Mouse (Mus musculus): ENCODE data around the gene Taf3. TPM values are rescaled to one million over a fixed set of nuclear protein-coding genes. Genes with fewer than 3 reads are reported as not detected.

Gene Taf3
- polyA plus RNA-seq, 1 experiment from 2014 or later, result 11.9 TPM

- H3K4me2 ChIP-seq, result peak overlapping the region; percentile 90
- WGBS (ENCODE audit: insufficient replicate concordance), result 1% methylated on average over 31 of the region's 31 CpGs
- peak overlapping the region; percentile 69 for H3K9ac ChIP-seq (ENCODE audit: low read depth, low read length)
- H3K27me3 ChIP-seq (ENCODE audit: control insufficient read depth, insufficient read depth, low read length), result peaks cover 58% of the 10 kb centered on the region
- ATAC-seq (replicated peaks; ENCODE audit: insufficient number of reproducible peaks, low FRiP score, low TSS enrichment), result no peak
- no peaks in the 10 kb centered on the region for H3K9me3 ChIP-seq (replicated peaks; ENCODE audit: control insufficient read depth, low read length)
- peaks cover 24% of the 10 kb centered on the region for H3K4me1 ChIP-seq (ENCODE audit: control insufficient read depth, insufficient read depth, low read length)
- H3K4me3 ChIP-seq (ENCODE audit: low read depth, low read length), result peak overlapping the region; percentile 59
- H3K27ac ChIP-seq (ENCODE audit: low read depth, low read length), result peak overlapping the region; percentile 67
- H3K36me3 ChIP-seq (ENCODE audit: control insufficient read depth, insufficient read depth, low read length), result no peaks in the 10 kb centered on the region
These were observed 171.6 kb downstream of the Taf3 start for GRCm38 (mm10) chr2:9876621-9877325.

- H3K4me1 ChIP-seq (ENCODE audit: control insufficient read depth, insufficient read depth, low read length), result peaks cover 22% of the 10 kb centered on the region
- ATAC-seq (replicated peaks; ENCODE audit: insufficient number of reproducible peaks, low FRiP score, low TSS enrichment), result no peak
- 18% methylated on average over 12 of the region's 12 CpGs for WGBS (ENCODE audit: insufficient replicate concordance)
- peak overlapping the region; percentile 59 for H3K4me3 ChIP-seq (ENCODE audit: low read depth, low read length)
- peaks cover 52% of the 10 kb centered on the region for H3K27me3 ChIP-seq (ENCODE audit: control insufficient read depth, insufficient read depth, low read length)
- no peak overlapping the region; the same call in 1 of the 2 replicates for H3K27ac ChIP-seq (ENCODE audit: low read depth, low read length)
- no peaks in the 10 kb centered on the region for H3K9me3 ChIP-seq (replicated peaks; ENCODE audit: control insufficient read depth, low read length)
- H3K36me3 ChIP-seq (ENCODE audit: control insufficient read depth, insufficient read depth, low read length), result no peaks in the 10 kb centered on the region
- peak overlapping the region; percentile 69 for H3K9ac ChIP-seq (ENCODE audit: low read depth, low read length)
- H3K4me2 ChIP-seq, result peak overlapping the region; percentile 90
These were observed 172.6 kb downstream of the Taf3 start for GRCm38 (mm10) chr2:9875676-9876357.

- Histone ChIP-seq H3K27me3 (ENCODE audit: control insufficient read depth, insufficient read depth, low read length) (peaks cover 48% of the 10 kb centered on the region), H3K9me3 (replicated peaks; ENCODE audit: control insufficient read depth, low read length) (no peaks in the 10 kb centered on the region), H3K36me3 (ENCODE audit: control insufficient read depth, insufficient read depth, low read length) (no peaks in the 10 kb centered on the region), H3K4me1 (ENCODE audit: control insufficient read depth, insufficient read depth, low read length) (peaks cover 19% of the 10 kb centered on the region), H3K27ac (ENCODE audit: low read depth, low read length) (no peak overlapping the region), H3K4me2 (peak overlapping the region; percentile 90), H3K4me3 (ENCODE audit: low read depth, low read length) (peak overlapping the region; percentile 59), H3K9ac (ENCODE audit: low read depth, low read length) (peak overlapping the region; percentile 30)
- 6% methylated on average over 4 of the region's 4 CpGs for WGBS (ENCODE audit: insufficient replicate concordance)
- ATAC-seq (replicated peaks; ENCODE audit: insufficient number of reproducible peaks, low FRiP score, low TSS enrichment), result no peak
These were observed 173.2 kb downstream of the Taf3 start for GRCm38 (mm10) chr2:9875220-9875619.

- Histone ChIP-seq H3K27ac (ENCODE audit: low read depth, low read length) (no peak overlapping the region), H3K9ac (ENCODE audit: low read depth, low read length) (peak overlapping the region; percentile 50), H3K36me3 (ENCODE audit: control insufficient read depth, insufficient read depth, low read length) (no peaks in the 10 kb centered on the region), H3K9me3 (replicated peaks; ENCODE audit: control insufficient read depth, low read length) (no peaks in the 10 kb centered on the region), H3K27me3 (ENCODE audit: control insufficient read depth, insufficient read depth, low read length) (peaks cover 49% of the 10 kb centered on the region), H3K4me2 (peak overlapping the region; percentile 90), H3K4me3 (ENCODE audit: low read depth, low read length) (peak overlapping the region; percentile 59), H3K4me1 (ENCODE audit: control insufficient read depth, insufficient read depth, low read length) (peaks cover 19% of the 10 kb centered on the region)
- no peak for ATAC-seq (replicated peaks; ENCODE audit: insufficient number of reproducible peaks, low FRiP score, low TSS enrichment)
- WGBS (ENCODE audit: insufficient replicate concordance), result 7% methylated on average over 39 of the region's 39 CpGs
These were observed 173.8 kb downstream of the Taf3 start for GRCm38 (mm10) chr2:9874467-9875219.

- 40% methylated on average over 2 of the region's 2 CpGs for WGBS (ENCODE audit: insufficient replicate concordance)
- no peak overlapping the region for H3K27ac ChIP-seq (ENCODE audit: low read depth, low read length)
- no peak overlapping the region for H3K9ac ChIP-seq (ENCODE audit: low read depth, low read length)
- ATAC-seq (replicated peaks; ENCODE audit: insufficient number of reproducible peaks, low FRiP score, low TSS enrichment), result no peak
- H3K4me2 ChIP-seq, result no peak overlapping the region
- H3K27me3 ChIP-seq (ENCODE audit: control insufficient read depth, insufficient read depth, low read length), result peaks cover 49% of the 10 kb centered on the region
- H3K4me1 ChIP-seq (ENCODE audit: control insufficient read depth, insufficient read depth, low read length), result peaks cover 20% of the 10 kb centered on the region
- H3K4me3 ChIP-seq (ENCODE audit: low read depth, low read length), result no peak overlapping the region
- no peaks in the 10 kb centered on the region for H3K9me3 ChIP-seq (replicated peaks; ENCODE audit: control insufficient read depth, low read length)
- H3K36me3 ChIP-seq (ENCODE audit: control insufficient read depth, insufficient read depth, low read length), result no peaks in the 10 kb centered on the region
These were observed 174.6 kb downstream of the Taf3 start for GRCm38 (mm10) chr2:9873757-9874156.

- Histone ChIP-seq H3K9ac (ENCODE audit: low read depth, low read length) (no peak overlapping the region), H3K27me3 (ENCODE audit: control insufficient read depth, insufficient read depth, low read length) (peaks cover 44% of the 10 kb centered on the region), H3K9me3 (replicated peaks; ENCODE audit: control insufficient read depth, low read length) (no peaks in the 10 kb centered on the region), H3K27ac (ENCODE audit: low read depth, low read length) (no peak overlapping the region), H3K4me3 (ENCODE audit: low read depth, low read length) (peak overlapping the region; percentile 13; the same call in 1 of the 2 replicates), H3K4me1 (ENCODE audit: control insufficient read depth, insufficient read depth, low read length) (peaks cover 22% of the 10 kb centered on the region), H3K4me2 (peak overlapping the region; percentile 58), H3K36me3 (ENCODE audit: control insufficient read depth, insufficient read depth, low read length) (no peaks in the 10 kb centered on the region)
- ATAC-seq (replicated peaks; ENCODE audit: insufficient number of reproducible peaks, low FRiP score, low TSS enrichment), result no peak
- 8% methylated on average over 12 of the region's 12 CpGs for WGBS (ENCODE audit: insufficient replicate concordance)
These were observed 175.7 kb downstream of the Taf3 start for GRCm38 (mm10) chr2:9872682-9873081.

GRCm38 (mm10) chr2:9871798-9872197 is 176.6 kb downstream of the Taf3 start:
- no peak overlapping the region for H3K27ac ChIP-seq (ENCODE audit: low read depth, low read length)

GRCm38 (mm10) chr2:9871141-9871716 is 177.2 kb downstream of the Taf3 start:
- no peak overlapping the region for H3K4me2 ChIP-seq
- 0 out of 2 replicates have a peak, but pooled peaks have one; percentile 24 for ATAC-seq (replicated peaks; ENCODE audit: insufficient number of reproducible peaks, low FRiP score, low TSS enrichment)
- no peak overlapping the region for H3K27ac ChIP-seq (ENCODE audit: low read depth, low read length)
- H3K4me3 ChIP-seq (ENCODE audit: low read depth, low read length), result no peak overlapping the region
- peaks cover 36% of the 10 kb centered on the region for H3K27me3 ChIP-seq (ENCODE audit: control insufficient read depth, insufficient read depth, low read length)
- WGBS (ENCODE audit: insufficient replicate concordance), result 23% methylated on average over 4 of the region's 4 CpGs
- no peak overlapping the region for H3K9ac ChIP-seq (ENCODE audit: low read depth, low read length)
- no peaks in the 10 kb centered on the region for H3K9me3 ChIP-seq (replicated peaks; ENCODE audit: control insufficient read depth, low read length)
- H3K36me3 ChIP-seq (ENCODE audit: control insufficient read depth, insufficient read depth, low read length), result no peaks in the 10 kb centered on the region
- peaks cover 22% of the 10 kb centered on the region for H3K4me1 ChIP-seq (ENCODE audit: control insufficient read depth, insufficient read depth, low read length)

More at GRCm38 (mm10) chr2:9871798-9872197, 176.6 kb downstream of the Taf3 start:
- no peak overlapping the region for H3K4me3 ChIP-seq (ENCODE audit: low read depth, low read length)
- no peaks in the 10 kb centered on the region for H3K36me3 ChIP-seq (ENCODE audit: control insufficient read depth, insufficient read depth, low read length)
- H3K4me1 ChIP-seq (ENCODE audit: control insufficient read depth, insufficient read depth, low read length), result peaks cover 22% of the 10 kb centered on the region
- peaks cover 37% of the 10 kb centered on the region for H3K27me3 ChIP-seq (ENCODE audit: control insufficient read depth, insufficient read depth, low read length)
- 31% methylated on average over 6 of the region's 6 CpGs for WGBS (ENCODE audit: insufficient replicate concordance)
- no peak overlapping the region for H3K9ac ChIP-seq (ENCODE audit: low read depth, low read length)
- no peaks in the 10 kb centered on the region for H3K9me3 ChIP-seq (replicated peaks; ENCODE audit: control insufficient read depth, low read length)
- ATAC-seq (replicated peaks; ENCODE audit: insufficient number of reproducible peaks, low FRiP score, low TSS enrichment), result no peak
- peak overlapping the region; percentile 58; the same call in 1 of the 2 replicates for H3K4me2 ChIP-seq
